Comparison of ENCODE assay signal across 7 mouse cellular contexts in the genomic region with DNA sequence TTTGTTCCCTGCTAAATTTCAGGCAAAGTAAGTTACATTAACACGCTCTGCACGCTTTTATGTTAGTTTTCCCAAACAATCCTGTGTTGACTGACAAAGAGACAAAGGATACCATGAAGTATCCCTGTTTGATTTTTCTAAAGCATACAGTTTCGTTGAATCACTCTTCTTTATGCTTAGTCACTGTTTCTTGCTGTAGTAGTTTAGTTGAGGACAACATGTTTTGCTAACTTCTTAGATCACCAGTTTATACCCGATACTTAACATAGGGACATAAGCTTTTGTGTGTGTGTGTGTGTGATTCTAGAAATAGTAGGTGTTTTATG. TPM values are rescaled to one million over a fixed set of nuclear protein-coding genes. Genes with fewer than 3 reads are reported as not detected.
DNase-seq lines count a peak whose midpoint lies in the region; ATAC-seq and TF ChIP-seq lines count a peak whose summit lies in the region.

No protein-coding gene starts in this region.

- peaks cover 60% of the 10 kb centered on the region for H3K79me2 ChIP-seq in C2C12 (ENCODE audit: control insufficient read depth, insufficient read depth)

- H3K27me3 ChIP-seq in C2C12 (ENCODE audit: control insufficient read depth, insufficient read depth, insufficient read length): no peaks in the 10 kb centered on the region
- no peaks in the 10 kb centered on the region for H3K27me3 ChIP-seq in erythroblast, embryonic 14.5 days (ENCODE audit: control insufficient read depth)
- H3K27me3 ChIP-seq in liver, embryonic 12.5 days (replicated peaks): no peaks in the 10 kb centered on the region

- H3K9me3 ChIP-seq in erythroblast, embryonic 14.5 days (ENCODE audit: control insufficient read depth, low read length): no peaks in the 10 kb centered on the region
- no peaks in the 10 kb centered on the region for H3K9me3 ChIP-seq in liver, embryonic 12.5 days (replicated peaks)

- peaks cover 38% of the 10 kb centered on the region for H3K4me1 ChIP-seq in erythroblast, embryonic 14.5 days (ENCODE audit: control insufficient read depth)
- H3K4me1 ChIP-seq in liver, embryonic 12.5 days: peaks cover 31% of the 10 kb centered on the region

- H3K27ac ChIP-seq in liver, embryonic 12.5 days: peak overlapping the region; percentile 97

- peak overlapping the region; percentile 100 for H3K9ac ChIP-seq in liver, embryonic 12.5 days

- peaks cover 11% of the 10 kb centered on the region for H3K36me3 ChIP-seq in C2C12 (ENCODE audit: control insufficient read depth, insufficient read depth)
- peaks cover 22% of the 10 kb centered on the region for H3K36me3 ChIP-seq in erythroblast, embryonic 14.5 days (ENCODE audit: control insufficient read depth)
- H3K36me3 ChIP-seq in liver, embryonic 12.5 days: peaks cover 7% of the 10 kb centered on the region

- 4% methylated on average over 4 of the region's 4 CpGs for WGBS in liver, embryonic 12.5 days (ENCODE audit: insufficient replicate concordance)

- no peak for TF ChIP-seq CTCF in C2C12 (IDR thresholded peaks at IDR 0.05; ENCODE audit: control insufficient read depth, insufficient read depth, insufficient read length)

- peak overlapping the region; percentile 95 for H3K4me2 ChIP-seq in liver, embryonic 12.5 days

- DNase-seq in 416B (ENCODE audit: low read depth): peak; percentile 64
- no peak for DNase-seq in adrenal gland, postnatal 36 days
- DNase-seq in lung, postnatal 36 days: no peak

- no peak for ATAC-seq in liver, embryonic 12.5 days
- ATAC-seq in frontal cortex, adult (ENCODE audit: low TSS enrichment): no peak

- peak overlapping the region; percentile 8 for H3ac ChIP-seq in C2C12 (ENCODE audit: control insufficient read depth, insufficient read length, low read depth)

- H3K4me3 ChIP-seq in C2C12 (ENCODE audit: insufficient read depth, poor library complexity, severe bottlenecking): peak overlapping the region; percentile 65
- peak overlapping the region; percentile 99 for H3K4me3 ChIP-seq in erythroblast, embryonic 14.5 days (replicated peaks)
- peak overlapping the region; percentile 99 for H3K4me3 ChIP-seq in liver, embryonic 12.5 days

- H3K79me3 ChIP-seq in C2C12 (ENCODE audit: low read depth): peaks cover 56% of the 10 kb centered on the region

TF ChIP-seq in C2C12, 6 proteins besides CTCF, POLR2A, EP300 and RAD21:
- TF ChIP-seq MAX (IDR thresholded peaks at IDR 0.05): no peak
- TF ChIP-seq MYOG (IDR thresholded peaks at IDR 0.05; ENCODE audit: control insufficient read depth, extremely low read depth, insufficient read length): no peak
- no peak for TF ChIP-seq CEBPB (IDR thresholded peaks at IDR 0.05; ENCODE audit: low read depth)

RNA-seq across cellular contexts. Expression of a gene that starts 1.1 kb away (rescaled TPM):
- 5.4 TPM for polyA plus RNA-seq in C2C12 (2012; fragmentation: generic; extraction: Trizol)
- 0.81 and 1.2 TPM in 2 replicates for polyA plus RNA-seq in erythroblast, embryonic 14.5 days (2012)
- 48.3 and 49.4 TPM in 2 replicates for polyA plus RNA-seq in liver, embryonic 12.5 days (2016; fragmentation: Nextera tagmentation; extraction: Ambion mirVana)
- 10 to 100 TPM; 26.2 to 30.8 TPM for total RNA-seq in adrenal gland, postnatal 36 days (2021)
